Mouse (Mus musculus) heart, embryonic 13.5 days (tissue): Measurements from ENCODE around the gene Nudt16l1. TPM values are rescaled to one million over a fixed set of nuclear protein-coding genes. Genes with fewer than 3 reads are reported as not detected.

Source experiments
- ATAC-seq: fragments of 200-750 bp; cut with Nextera tagmentation; 2 replicates; pipeline ENCODE4 v1.8.0; 2017; ENCODE audit warnings: moderate TSS enrichment; ENCODE audit not compliant: insufficient number of reproducible peaks, low FRiP score, low TSS enrichment; ENCODE audit errors: extremely low read depth
- H3K27ac ChIP-seq: fragments of 300-500 bp; sonication (generic); replicated peaks from 2 replicates; pipeline ENCODE4 v1.5.1; 2015; ENCODE audit warnings: moderate library complexity, mild to moderate bottlenecking, inconsistent platforms
- H3K27me3 ChIP-seq: fragments of 300-500 bp; sonication (generic); replicated peaks from 2 replicates; pipeline ENCODE4 v1.6.1; 2015; ENCODE audit warnings: mild to moderate bottlenecking, inconsistent platforms
- H3K36me3 ChIP-seq: fragments of 300-500 bp; sonication (generic); 2 replicates; pipeline ENCODE4 v1.6.1; 2015; ENCODE audit warnings: mild to moderate bottlenecking, inconsistent platforms
- H3K4me1 ChIP-seq: fragments of 300-500 bp; sonication (generic); 2 replicates; pipeline ENCODE4 v1.6.1; 2015; ENCODE audit warnings: inconsistent platforms
- H3K4me2 ChIP-seq: fragments of 300-500 bp; sonication (generic); 2 replicates; pipeline ENCODE4 v1.6.1; 2015; ENCODE audit warnings: inconsistent platforms, mild to moderate bottlenecking, moderate library complexity
- H3K4me3 ChIP-seq: fragments of 300-500 bp; sonication (generic); 2 replicates; pipeline ENCODE4 v1.5.1; 2015; ENCODE audit warnings: moderate library complexity, mild to moderate bottlenecking, inconsistent platforms
- H3K9ac ChIP-seq: fragments of 300-500 bp; sonication (generic); 2 replicates; pipeline ENCODE4 v1.6.1; 2015; ENCODE audit warnings: inconsistent platforms, mild to moderate bottlenecking, moderate library complexity
- H3K9me3 ChIP-seq: fragments of 300-500 bp; sonication (generic); 2 replicates; pipeline ENCODE4 v1.6.1; 2016; ENCODE audit warnings: inconsistent platforms
- WGBS: fragments of 180-500 bp; shearing (Covaris S2); methylation state at CpG from one replicate; pipeline ENCODE4 v1.1.7; 2015; ENCODE audit warnings: mixed read lengths; 5-methylcytosine and 5-hydroxymethylcytosine counted together
- polyA plus RNA-seq: library from polyadenylated mRNA; unstranded; fragments of >200 nt; fragmentation: Nextera tagmentation; extraction: Ambion mirVana; gene quantifications from 2 replicates; pipeline ENCODE4 v1.2.1, GENCODE M21; 2015

Nudt16l1 gene
- 105 and 113 TPM in 2 replicates for polyA plus RNA-seq

GRCm38 (mm10) chr16:4938461-4938860, at the start of gene Nudt16l1:
TSS of gene Nudt16l1 (plus strand) at chr16:4938761.
- WGBS = 3% methylated on average over 2 of the region's 2 CpGs
- H3K27ac ChIP-seq = peak within 1 kb of the TSS; percentile 77
- H3K4me2 ChIP-seq = peak within 1 kb of the TSS; percentile 86
- H3K4me3 ChIP-seq = peak within 1 kb of the TSS; percentile 74
- H3K4me1 ChIP-seq = peaks cover 26% of the 10 kb centered on the region
- H3K9ac ChIP-seq = peak within 1 kb of the TSS; percentile 93
- ATAC-seq = no peak; the same call in 1 of the 2 replicates
- no peaks in the 10 kb centered on the region for H3K9me3 ChIP-seq
- no peaks in the 10 kb centered on the region for H3K27me3 ChIP-seq
- H3K36me3 ChIP-seq = peaks cover 83% of the 10 kb centered on the region

GRCm38 (mm10) chr16:4890201-4890709, 48.3 kb upstream of the Nudt16l1 start:
- H3K4me3 ChIP-seq = no peak overlapping the region
- H3K9me3 ChIP-seq = no peaks in the 10 kb centered on the region
- no peak for ATAC-seq
- H3K4me1 ChIP-seq = peaks cover 78% of the 10 kb centered on the region
- H3K4me2 ChIP-seq = peak overlapping the region; percentile 45
- H3K27ac ChIP-seq = peak overlapping the region; percentile 81
- 0 out of 2 replicates have a peak overlapping the region, but pooled peaks have one; percentile 9 for H3K9ac ChIP-seq
- WGBS = 26% methylated on average over 4 of the region's 4 CpGs
- H3K36me3 ChIP-seq = peaks cover 15% of the 10 kb centered on the region
- H3K27me3 ChIP-seq = no peaks in the 10 kb centered on the region

GRCm38 (mm10) chr16:4892171-4892570, 46.4 kb upstream of the Nudt16l1 start:
- Histone ChIP-seq H3K4me2 (no peak overlapping the region), H3K27ac (peak overlapping the region; percentile 24; the same call in 1 of the 2 replicates), H3K4me1 (peaks cover 84% of the 10 kb centered on the region), H3K9ac (no peak overlapping the region), H3K36me3 (peaks cover 15% of the 10 kb centered on the region), H3K4me3 (no peak overlapping the region), H3K27me3 (no peaks in the 10 kb centered on the region), H3K9me3 (no peaks in the 10 kb centered on the region)
- no peak for ATAC-seq
- WGBS = 91% methylated on average over 6 of the region's 6 CpGs

GRCm38 (mm10) chr16:4894201-4894908, 44.2 kb upstream of the Nudt16l1 start:
- peak overlapping the region; percentile 13; the same call in 1 of the 2 replicates for H3K9ac ChIP-seq
- peaks cover 73% of the 10 kb centered on the region for H3K4me1 ChIP-seq
- no peak for ATAC-seq
- 66% methylated on average over 7 of the region's 7 CpGs for WGBS
- H3K4me3 ChIP-seq = no peak overlapping the region
- H3K4me2 ChIP-seq = no peak overlapping the region
- H3K27ac ChIP-seq = peak overlapping the region; percentile 52
- H3K27me3 ChIP-seq = no peaks in the 10 kb centered on the region
- no peaks in the 10 kb centered on the region for H3K9me3 ChIP-seq
- peaks cover 10% of the 10 kb centered on the region for H3K36me3 ChIP-seq

DNA sequence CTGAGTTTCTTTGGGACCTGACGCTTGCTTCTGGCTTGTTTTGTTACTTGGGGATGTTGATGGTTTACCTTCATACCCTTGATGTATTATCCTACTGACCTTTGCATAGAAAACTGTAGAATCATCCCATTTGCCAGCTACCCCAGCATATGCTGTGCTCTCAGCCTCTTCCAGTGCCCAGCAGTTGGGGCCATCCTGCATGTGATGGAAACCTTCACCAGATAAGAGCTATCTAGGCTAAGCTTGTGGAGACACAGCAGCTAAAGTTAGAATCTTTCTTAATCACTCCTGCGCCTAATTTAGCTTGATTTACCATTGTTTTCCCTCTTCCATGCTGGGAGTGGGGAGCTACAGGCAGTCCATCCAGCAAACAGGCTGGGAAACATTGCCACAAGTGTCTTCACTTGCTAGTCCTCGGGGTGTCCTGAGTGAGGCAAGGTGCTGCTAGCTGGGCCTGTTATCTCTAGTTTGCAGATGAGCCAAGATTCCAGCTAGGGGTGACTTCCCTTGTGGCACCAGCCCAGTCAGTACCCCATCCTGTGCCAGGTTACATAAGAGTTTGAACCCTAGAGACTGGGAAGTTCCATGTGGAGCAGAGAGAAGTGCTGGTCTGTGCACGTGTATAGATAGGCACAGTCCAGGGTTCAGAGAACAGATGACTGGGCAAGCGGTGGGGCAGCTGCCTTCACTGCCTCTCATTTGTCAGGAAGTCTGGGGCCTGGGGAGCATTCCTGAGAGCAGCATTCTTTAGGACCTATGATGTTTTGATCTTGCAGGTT, 42.1 kb upstream of the Nudt16l1 start:
- H3K9me3 ChIP-seq = no peaks in the 10 kb centered on the region
- H3K27ac ChIP-seq = peak overlapping the region; percentile 83
- H3K9ac ChIP-seq = peak overlapping the region; percentile 58
- no peak; the same call in 1 of the 2 replicates for ATAC-seq
- H3K4me1 ChIP-seq = peaks cover 66% of the 10 kb centered on the region
- H3K4me2 ChIP-seq = peak overlapping the region; percentile 28
- H3K4me3 ChIP-seq = no peak overlapping the region
- peaks cover 9% of the 10 kb centered on the region for H3K36me3 ChIP-seq
- H3K27me3 ChIP-seq = no peaks in the 10 kb centered on the region
- 24% methylated on average over 5 of the region's 5 CpGs for WGBS

- Histone ChIP-seq H3K27ac (peak overlapping the region; percentile 83), H3K4me1 (peaks cover 65% of the 10 kb centered on the region), H3K9me3 (no peaks in the 10 kb centered on the region), H3K4me2 (no peak overlapping the region), H3K27me3 (no peaks in the 10 kb centered on the region), H3K36me3 (peaks cover 8% of the 10 kb centered on the region; the same call in 1 of the 2 replicates), H3K9ac (peak overlapping the region; percentile 45; the same call in 1 of the 2 replicates), H3K4me3 (no peak overlapping the region)
- no peak for ATAC-seq
- 54% methylated on average over 7 of the region's 7 CpGs for WGBS
These were observed 41.3 kb upstream of the Nudt16l1 start for GRCm38 (mm10) chr16:4897146-4897730.

DNA sequence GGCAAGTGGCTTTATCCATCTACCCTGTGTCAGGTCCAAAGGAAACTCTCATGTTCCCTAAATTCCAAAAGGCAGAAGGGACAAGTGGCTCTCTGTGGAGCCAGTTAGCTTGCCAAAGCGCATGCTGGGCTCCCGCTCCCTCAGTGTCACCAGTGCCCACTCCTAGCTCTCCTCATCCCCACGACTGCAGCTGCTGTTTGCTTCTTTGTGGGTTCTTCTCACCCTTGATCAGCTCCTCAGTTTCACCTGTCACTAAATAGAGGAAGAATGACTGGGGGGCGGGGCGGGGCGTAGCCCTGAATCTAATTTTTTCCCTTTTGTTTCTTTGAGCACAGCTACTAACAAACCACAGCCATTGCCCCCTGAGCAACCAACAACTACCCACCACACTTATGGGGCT, 39.7 kb upstream of the Nudt16l1 start:
- Histone ChIP-seq H3K36me3 (peaks cover 8% of the 10 kb centered on the region; the same call in 1 of the 2 replicates), H3K4me1 (peaks cover 72% of the 10 kb centered on the region), H3K9me3 (no peaks in the 10 kb centered on the region), H3K4me3 (no peak overlapping the region), H3K27ac (no peak overlapping the region), H3K9ac (no peak overlapping the region), H3K4me2 (no peak overlapping the region), H3K27me3 (no peaks in the 10 kb centered on the region)
- 88% methylated on average over 6 of the region's 6 CpGs for WGBS
- ATAC-seq = no peak

- H3K27ac ChIP-seq = peak overlapping the region; percentile 2; the same call in 1 of the 2 replicates
- ATAC-seq = no peak
- H3K4me2 ChIP-seq = no peak overlapping the region
- H3K9me3 ChIP-seq = no peaks in the 10 kb centered on the region
- H3K4me1 ChIP-seq = peaks cover 66% of the 10 kb centered on the region
- WGBS = 64% methylated on average over 2 of the region's 2 CpGs
- H3K9ac ChIP-seq = no peak overlapping the region
- no peak overlapping the region for H3K4me3 ChIP-seq
- peaks cover 8% of the 10 kb centered on the region; the same call in 1 of the 2 replicates for H3K36me3 ChIP-seq
- H3K27me3 ChIP-seq = no peaks in the 10 kb centered on the region
These were observed 38.9 kb upstream of the Nudt16l1 start for GRCm38 (mm10) chr16:4899711-4900110.

- Histone ChIP-seq H3K36me3 (peaks cover 8% of the 10 kb centered on the region; the same call in 1 of the 2 replicates), H3K4me1 (peaks cover 62% of the 10 kb centered on the region), H3K9ac (no peak overlapping the region), H3K4me3 (no peak overlapping the region), H3K27me3 (no peaks in the 10 kb centered on the region), H3K9me3 (no peaks in the 10 kb centered on the region), H3K27ac (no peak overlapping the region), H3K4me2 (no peak overlapping the region)
- 57% methylated on average over 7 of the region's 7 CpGs for WGBS
- ATAC-seq = no peak
These were observed 37.4 kb upstream of the Nudt16l1 start for GRCm38 (mm10) chr16:4901167-4901566.

DNA sequence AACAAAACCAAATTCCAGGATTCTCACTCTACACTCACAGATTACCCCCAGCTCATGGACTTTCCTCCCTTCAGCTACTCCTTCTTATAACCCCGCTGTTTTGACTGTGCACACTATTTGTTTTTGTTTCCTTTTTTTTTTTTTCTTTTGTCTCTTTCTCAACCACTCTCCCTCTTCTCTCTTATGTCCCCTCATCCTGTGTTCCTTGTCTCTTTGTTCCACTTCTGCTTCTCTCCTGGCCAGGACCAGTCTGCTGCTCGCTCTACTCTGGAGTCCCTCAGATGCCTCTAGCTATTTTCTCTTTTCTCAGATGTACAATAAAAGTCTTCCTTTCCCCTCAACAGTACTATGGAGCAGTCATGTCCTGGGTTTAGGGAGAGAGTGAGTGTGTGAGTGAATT, 36.2 kb upstream of the Nudt16l1 start:
- Histone ChIP-seq H3K27ac (0 out of 2 replicates have a peak overlapping the region, but pooled peaks have one; percentile 13), H3K9me3 (no peaks in the 10 kb centered on the region), H3K27me3 (no peaks in the 10 kb centered on the region), H3K4me2 (no peak overlapping the region), H3K4me3 (no peak overlapping the region), H3K4me1 (peaks cover 50% of the 10 kb centered on the region), H3K9ac (0 out of 2 replicates have a peak overlapping the region, but pooled peaks have one; percentile 17), H3K36me3 (peaks cover 12% of the 10 kb centered on the region)
- 74% methylated on average over 2 of the region's 2 CpGs for WGBS
- ATAC-seq = no peak
